Mouse (Mus musculus) cerebellum, adult 18-20 months (tissue): ENCODE measurements around the gene Gadd45gip1.

Experiments
- DNase-seq, 2 experiments: peaks; one replicate each; pipeline ENCODE4 v3.0.0; 2021

Gadd45gip1 gene

GRCm38 (mm10) chr8:84856434-84856833 lies 25.1 kb downstream of the Gadd45gip1 start:
- no peak for DNase-seq

- peak; percentile 93 to 95 for DNase-seq
These were observed 25.6 kb downstream of the Gadd45gip1 start, which contains the start of gene Farsa for GRCm38 (mm10) chr8:84856864-84857441. Gene Farsa, plus strand, starts transcription at chr8:84856989.

GRCm38 (mm10) chr8:84871376-84872308 lies 40.3 kb downstream of the Gadd45gip1 start, which contains the start of gene Syce2:
Gene Syce2, plus strand, starts transcription at chr8:84872111.
- DNase-seq = peak; percentile 69 to 72

- DNase-seq = peak; percentile 22 to 31
These were observed 41.1 kb downstream of the Gadd45gip1 start for GRCm38 (mm10) chr8:84872309-84872965.

GRCm38 (mm10) chr8:84873016-84873415 lies 41.7 kb downstream of the Gadd45gip1 start:
- no peak for DNase-seq

GRCm38 (mm10) chr8:84874339-84874738 lies 43.0 kb downstream of the Gadd45gip1 start:
- no peak for DNase-seq

- peak; percentile 78 to 83 for DNase-seq
These were observed 46.1 kb downstream of the Gadd45gip1 start for GRCm38 (mm10) chr8:84877297-84878035.

GRCm38 (mm10) chr8:84878915-84879314 lies 47.6 kb downstream of the Gadd45gip1 start:
- DNase-seq = no peak

- DNase-seq = no peak
These were observed 53.4 kb downstream of the Gadd45gip1 start for GRCm38 (mm10) chr8:84884728-84885127.
